Mouse (Mus musculus) cerebellum, postnatal 4 days (tissue): ENCODE results near the gene Rap1b.

Source experiments
- DNase-seq, 2 experiments: peaks; one replicate each; pipeline ENCODE4 v3.0.0; 2022; ENCODE audit warnings: low spot score in 2 of 2, mixed read lengths in 1 of 2

The Rap1b gene

DNA sequence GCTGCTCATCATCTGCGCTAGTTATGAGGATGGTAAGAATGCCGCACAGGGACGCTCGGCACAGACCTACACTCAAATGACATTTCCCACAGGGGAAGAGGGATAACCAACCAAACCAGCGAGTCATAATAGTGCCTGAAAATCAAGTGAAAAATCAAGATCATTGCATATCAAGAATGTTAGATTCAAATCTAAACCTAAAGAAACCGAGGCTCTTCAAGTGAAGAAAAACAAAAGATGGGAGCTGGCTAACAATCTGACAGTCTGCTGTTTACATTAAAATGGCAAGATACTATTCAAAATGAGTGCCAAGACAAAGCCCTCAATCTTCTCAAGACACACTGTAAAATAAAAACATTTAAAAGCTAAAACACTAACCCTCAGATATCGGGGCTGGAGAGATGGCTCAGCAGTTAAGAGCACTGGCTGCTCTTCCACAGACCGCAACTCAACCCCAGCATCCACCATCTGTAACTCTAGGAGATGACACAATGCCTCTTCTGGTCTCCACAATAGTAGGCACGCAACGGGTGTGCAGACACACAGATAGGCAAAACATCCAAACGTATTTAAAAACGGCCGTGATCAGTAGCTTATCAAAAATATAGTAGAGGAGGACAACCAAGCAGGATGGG lies 61.9 kb downstream of the Rap1b start:
- no peak for DNase-seq

- DNase-seq, result no peak
Measured at GRCm38 (mm10) chr10:117782491-117783260, 63.2 kb downstream of the Rap1b start.

- DNase-seq, result no peak
Measured at GRCm38 (mm10) chr10:117782056-117782455, 63.8 kb downstream of the Rap1b start.

- no peak for DNase-seq
Measured at GRCm38 (mm10) chr10:117781021-117781725, 64.7 kb downstream of the Rap1b start.

- DNase-seq, result no peak
Measured at GRCm38 (mm10) chr10:117780306-117780911, 65.4 kb downstream of the Rap1b start.

DNA sequence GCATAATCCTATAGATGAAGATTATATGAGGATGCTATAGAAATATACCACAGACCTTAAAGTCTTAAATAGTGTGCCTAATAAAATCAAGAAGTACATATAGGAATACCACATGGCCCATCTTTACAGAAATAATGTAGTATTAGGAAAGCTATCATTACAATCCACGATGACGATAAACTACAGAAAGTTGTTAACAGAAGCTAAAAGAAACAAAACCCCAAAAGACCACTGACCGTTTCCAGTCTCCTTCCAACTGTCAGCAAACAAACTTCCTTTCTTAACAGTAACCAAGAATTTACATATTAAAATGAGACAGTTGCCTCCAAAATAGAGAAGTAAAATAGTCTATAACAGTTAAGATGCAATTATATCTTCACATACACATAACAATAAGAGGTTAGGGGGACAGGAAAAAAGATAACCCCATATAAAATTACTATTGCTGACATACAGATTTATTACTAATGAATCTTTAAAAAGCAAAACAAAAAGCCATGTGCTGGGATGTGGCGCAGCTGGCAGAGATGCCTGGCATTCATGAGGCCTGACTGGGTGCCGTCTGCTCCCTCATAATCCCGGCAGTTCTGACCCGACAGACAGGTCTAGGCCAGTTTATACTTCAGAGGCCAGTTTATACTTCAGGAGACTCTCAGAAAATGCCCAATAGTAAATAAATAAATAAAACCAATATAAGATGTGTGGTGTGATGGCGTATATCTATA lies 66.1 kb downstream of the Rap1b start:
- no peak for DNase-seq

GRCm38 (mm10) chr10:117778951-117779350 lies 66.9 kb downstream of the Rap1b start:
- no peak for DNase-seq

- no peak for DNase-seq
Measured at GRCm38 (mm10) chr10:117778328-117778910, 67.4 kb downstream of the Rap1b start.

- no peak for DNase-seq
Measured at GRCm38 (mm10) chr10:117777501-117778327, 68.1 kb downstream of the Rap1b start.

- DNase-seq, result no peak
Measured at GRCm38 (mm10) chr10:117777103-117777470, 68.7 kb downstream of the Rap1b start.

DNA sequence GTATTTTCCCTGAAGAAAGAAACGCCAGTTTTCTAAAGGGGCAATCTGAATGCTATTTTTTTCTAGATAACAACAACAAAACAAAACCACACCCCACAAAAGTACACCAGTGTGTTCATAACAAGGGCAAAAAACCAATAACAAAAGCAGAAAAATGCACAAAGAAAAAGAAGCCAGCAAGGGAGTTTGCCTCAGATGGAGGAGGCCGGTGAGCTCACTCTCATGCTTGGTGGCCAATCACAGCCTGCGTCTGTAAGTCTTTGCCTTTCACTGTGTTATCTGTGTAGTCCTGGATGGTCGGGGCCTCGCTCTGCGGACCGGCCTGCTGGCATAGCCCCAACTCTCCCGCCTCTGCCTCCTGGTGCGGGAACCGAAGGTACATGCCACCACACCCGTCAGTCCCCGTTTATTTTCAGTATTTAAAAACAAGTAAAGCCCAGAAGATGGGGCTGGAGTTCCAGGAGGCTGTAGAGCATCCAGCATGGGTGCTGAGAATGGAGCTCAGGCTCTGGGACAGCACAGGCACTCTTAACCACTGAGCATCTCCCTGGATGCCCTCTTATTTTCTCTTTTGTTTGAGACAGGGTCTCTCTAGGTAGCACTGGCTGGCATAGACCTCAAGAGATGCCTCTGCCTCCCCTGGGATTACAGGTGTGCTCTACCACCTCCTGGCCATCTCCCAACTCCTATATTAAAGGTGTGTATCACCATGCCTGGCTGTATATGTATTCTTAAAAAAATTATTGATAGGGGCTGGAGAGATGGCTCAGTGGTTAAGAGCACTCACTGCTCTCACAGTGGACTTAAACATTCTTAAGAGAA lies 69.3 kb downstream of the Rap1b start:
- DNase-seq, result no peak

GRCm38 (mm10) chr10:117775401-117776144 lies 70.3 kb downstream of the Rap1b start:
- DNase-seq, result no peak

DNA sequence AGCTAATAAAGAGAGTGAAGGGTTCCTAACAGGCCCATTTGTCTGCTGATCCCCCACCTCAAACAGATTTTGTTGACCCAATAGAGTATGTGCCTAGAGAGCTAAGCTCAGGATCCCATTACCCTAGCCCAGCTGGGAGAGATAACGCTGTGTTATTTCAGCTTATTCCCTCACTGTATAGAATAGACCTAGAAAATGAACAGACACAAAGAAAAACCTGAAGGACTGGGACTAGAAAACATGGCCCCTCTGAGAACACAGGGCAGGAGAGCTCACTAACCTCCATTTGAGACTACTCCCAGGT lies 71.1 kb downstream of the Rap1b start:
- DNase-seq, result no peak

DNA sequence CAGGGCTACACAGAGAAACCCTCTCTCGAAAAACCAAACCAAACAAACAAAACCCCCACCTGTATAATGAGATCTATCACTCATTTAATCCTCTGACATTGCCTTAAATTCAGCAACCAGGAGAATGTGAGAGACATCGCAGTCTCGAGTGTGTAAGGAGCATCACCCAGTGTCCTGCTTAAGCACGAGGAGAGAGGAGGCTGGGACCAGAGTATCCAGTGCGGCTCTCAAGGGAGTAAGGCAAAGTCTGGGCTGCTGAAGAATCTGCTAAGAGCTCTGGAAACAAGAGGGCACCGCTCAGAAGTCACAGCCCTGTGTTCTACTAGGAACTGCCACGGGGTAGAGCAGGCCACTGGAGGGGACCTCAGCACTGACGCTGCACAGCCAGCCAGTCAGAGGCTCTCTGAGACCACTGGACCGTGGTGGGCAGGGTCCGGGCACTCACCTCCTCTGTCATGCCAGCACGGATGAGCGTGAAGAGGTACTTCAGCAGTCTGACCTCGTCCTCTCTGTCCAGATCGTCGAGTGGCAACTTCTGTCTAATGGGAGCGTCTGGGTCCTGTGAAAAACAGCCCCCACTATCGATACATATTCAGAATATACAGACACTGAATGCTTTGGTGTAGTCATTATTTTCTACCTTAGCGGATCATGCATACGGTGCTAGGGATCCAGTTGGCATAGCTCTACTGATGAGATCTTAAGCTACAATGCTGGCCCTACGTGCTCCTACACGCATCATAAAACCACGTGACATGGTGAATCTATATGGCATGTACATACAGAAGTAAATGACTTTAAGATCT lies 71.6 kb downstream of the Rap1b start:
- no peak for DNase-seq

DNA sequence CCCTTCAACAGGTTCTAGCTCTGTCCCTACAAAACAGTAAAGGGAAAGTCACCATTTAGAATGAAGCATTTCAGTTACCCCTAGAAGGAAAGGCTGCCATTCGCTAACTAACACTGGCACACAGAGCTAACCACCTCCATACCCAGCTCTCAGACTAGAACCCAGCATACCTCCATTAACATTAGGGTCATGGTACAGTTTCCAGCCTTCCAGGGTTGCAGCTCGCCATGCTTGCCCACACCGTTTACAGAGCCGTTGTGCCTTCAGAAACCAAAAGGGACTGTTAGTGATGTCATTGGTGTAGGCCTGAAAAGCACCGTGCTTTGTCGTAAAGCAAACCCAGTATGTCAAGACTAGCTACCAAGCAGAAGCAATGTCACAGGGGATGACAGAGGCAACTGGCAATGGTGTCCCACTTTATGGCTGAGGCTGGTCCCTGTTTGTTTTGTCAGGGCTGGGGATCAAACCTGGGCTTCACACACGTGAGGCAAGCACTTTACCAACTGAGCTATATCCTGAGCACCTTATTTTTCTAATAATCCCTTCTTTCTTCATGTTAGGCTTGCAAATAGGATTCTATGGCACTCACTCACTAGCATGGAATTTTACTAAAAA lies 72.6 kb downstream of the Rap1b start:
- DNase-seq, result no peak

DNA sequence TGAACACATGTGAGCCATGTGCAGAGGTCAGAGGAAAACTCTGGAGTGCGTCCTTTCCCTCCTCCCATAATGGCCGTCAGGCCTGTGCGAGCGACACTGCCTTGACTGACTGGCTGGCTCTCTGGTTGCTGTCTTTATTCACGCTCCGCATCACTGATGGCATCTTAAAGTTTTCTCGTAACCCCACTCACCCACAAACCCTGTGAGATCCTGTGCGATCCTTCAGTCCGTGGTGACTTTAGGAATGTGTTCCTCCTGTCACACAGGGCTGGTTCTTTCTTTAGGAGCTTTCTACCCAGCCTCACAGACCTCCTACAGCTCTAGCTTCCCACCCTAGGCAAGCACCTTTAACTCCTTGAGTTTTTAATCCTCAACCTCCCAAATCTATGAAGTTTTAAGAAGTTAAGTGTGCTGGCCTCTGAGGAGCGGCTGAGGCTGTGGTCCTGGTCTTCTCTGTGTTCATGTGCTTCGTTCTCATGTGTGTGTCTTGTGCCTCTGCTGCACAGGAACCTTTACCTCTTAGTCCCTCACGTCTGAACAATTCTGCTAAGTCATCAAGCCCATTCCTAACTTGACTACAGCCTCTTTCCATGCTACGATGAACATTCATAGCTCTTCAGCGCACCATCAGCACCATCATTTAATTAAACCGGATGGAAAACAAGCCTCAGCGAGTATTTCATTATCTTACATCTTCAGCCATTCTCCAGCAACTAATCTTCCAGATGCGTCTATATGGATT lies 73.3 kb downstream of the Rap1b start:
- no peak for DNase-seq

- DNase-seq, result no peak
Measured at GRCm38 (mm10) chr10:117771131-117771510, 74.7 kb downstream of the Rap1b start.
